Mouse (Mus musculus) gastrocnemius, postnatal 10 days (tissue): ENCODE data around the gene Ugt1a9. TPM values are rescaled to one million over a fixed set of nuclear protein-coding genes. Genes with fewer than 3 reads are reported as not detected.

Experiments
- DNase-seq: peaks from one replicate; pipeline ENCODE4 v3.0.0; 2021; ENCODE audit warnings: mixed read lengths
- total RNA-seq, 2 experiments: library from RNA; stranded (reverse); gene quantifications; 2 replicates each; pipeline ENCODE4 v1.2.3; 2021

The Ugt1a9 gene
- total RNA-seq, 2 experiments from 2014 or later: not detected

DNA sequence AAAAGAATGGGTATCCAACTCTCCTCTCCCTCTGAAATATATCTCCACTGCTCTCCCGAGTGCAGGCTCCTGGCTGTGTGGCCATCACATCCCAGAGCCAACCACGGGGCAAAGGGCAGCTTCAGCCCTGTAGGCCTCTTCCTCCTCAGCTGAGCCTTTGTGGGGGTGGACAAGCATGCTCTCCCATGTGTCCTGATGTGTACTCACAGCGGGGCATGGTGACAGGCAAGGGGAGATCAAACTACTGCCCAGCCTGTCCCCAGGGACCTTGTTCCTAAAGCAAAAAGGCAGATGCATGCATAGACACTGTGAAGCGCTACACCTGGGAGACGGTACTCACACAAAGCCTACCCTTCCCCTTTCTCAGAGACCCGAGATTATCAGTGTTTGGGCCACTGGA, 189.5 kb downstream of the Ugt1a9 start:
- DNase-seq: peak; percentile 68

DNA sequence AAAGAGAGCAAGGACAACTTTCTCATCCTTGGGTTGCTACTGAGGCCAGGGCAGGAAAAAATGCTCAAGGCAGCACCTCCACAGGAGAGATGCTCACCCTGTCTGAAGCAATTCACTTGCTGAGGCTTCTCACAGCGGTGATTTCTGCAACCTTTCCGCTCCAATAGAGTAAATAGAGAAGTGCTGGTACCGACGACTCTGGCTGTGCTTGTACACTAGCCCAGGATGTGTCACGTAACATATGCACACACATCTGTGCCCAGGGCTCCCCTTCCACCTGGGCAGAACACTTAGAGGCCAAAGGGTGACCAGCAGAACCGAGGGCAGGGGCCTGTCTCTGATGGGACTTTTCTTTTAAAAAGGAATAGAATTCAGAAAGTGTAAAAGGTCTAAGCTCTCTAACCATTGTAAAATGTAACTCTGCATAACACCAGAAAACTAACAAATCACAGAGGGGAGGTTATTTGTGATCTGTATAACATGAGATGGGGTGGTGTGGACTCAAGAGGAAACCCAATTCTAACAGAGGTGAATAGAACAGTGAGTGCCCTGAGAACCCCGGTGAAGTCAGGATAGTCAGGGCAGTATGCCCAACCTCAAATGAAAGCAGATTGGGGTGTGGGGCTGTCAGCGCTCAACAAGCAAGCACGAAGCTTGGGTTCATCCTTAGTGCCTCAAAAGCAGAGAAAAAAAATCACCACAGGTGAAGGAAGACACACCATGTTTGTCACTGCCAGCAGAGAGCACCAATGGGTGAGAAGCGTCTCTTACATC, 190.2 kb downstream of the Ugt1a9 start:
- DNase-seq: no peak

DNA sequence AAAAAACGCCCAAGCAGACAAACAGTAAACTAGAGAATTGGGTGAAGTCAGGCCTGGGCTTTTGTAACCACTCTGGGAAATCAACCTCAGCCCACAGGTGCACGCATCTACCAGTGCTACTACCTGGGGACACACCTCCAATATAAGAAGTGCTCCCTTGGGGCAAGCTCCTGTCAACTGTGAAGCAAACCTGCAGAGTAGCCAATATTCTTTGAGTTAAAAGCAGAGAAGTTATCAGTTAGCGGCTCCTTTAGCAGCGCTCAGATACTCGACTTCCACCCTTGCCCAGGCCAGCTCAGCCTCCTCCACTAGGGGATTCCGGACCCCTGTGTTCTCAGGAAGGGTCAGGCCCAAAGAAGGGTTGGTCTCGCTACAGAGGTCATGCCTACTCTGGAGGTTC, 191.1 kb downstream of the Ugt1a9 start:
- no peak for DNase-seq

DNA sequence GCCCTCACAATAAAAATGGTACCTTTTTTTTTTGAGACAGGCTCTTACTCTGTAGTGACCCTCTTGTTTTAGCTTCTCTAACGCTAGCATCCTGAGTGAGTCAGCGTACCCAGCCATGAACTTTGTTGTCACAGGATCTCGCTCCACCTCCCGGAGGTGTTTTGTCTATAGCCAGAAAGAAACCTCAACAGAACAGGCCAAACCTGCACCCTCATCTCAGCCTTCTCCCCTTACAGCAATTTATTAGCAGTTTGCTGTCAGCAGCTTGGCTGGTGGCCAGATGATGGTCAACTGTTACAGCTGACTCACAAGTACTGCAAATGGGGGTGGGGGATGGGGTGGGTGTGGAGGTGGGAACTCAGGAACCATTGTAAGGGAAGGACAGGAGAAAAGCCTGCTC, 191.7 kb downstream of the Ugt1a9 start:
- DNase-seq: peak; percentile 72

DNA sequence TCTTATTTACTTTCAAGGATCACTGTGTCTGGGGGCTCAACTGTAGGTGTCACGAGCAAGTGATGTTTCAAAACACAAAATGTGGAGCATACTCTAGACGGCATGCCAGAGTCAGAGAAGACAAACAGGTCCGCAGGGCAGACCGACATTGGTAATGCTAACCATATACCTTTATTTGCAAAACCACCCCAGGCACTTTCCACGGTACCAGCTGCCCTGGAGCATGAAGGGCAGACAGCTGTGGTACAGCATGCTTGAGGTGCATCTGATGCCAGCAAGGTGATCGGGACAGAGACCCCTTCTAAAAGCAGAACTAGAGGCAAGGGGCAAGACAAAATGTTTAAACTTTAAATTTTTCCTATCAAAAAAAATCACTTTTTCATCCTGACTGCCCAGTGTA, 192.4 kb downstream of the Ugt1a9 start:
- DNase-seq: no peak

DNA sequence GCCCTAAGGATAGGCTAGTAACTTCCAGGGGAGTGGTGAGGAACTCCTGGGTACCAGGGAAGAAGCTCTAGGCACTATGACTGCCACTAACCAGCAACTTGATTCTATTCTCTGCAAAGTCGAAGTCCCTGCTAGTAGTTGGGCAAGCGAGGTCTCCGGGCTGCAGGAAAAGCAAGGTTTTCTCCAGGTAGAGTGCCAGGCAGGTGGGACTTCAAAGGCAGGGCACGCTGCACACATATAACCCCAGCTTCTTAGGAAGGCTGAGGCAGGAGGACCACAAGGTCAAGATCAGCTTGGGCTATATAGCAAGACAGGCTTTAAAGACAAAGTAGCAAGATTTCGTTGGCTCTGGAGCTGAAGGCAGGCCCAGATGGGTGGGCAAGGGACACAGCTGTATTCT, 193.2 kb downstream of the Ugt1a9 start:
- DNase-seq: no peak

DNA sequence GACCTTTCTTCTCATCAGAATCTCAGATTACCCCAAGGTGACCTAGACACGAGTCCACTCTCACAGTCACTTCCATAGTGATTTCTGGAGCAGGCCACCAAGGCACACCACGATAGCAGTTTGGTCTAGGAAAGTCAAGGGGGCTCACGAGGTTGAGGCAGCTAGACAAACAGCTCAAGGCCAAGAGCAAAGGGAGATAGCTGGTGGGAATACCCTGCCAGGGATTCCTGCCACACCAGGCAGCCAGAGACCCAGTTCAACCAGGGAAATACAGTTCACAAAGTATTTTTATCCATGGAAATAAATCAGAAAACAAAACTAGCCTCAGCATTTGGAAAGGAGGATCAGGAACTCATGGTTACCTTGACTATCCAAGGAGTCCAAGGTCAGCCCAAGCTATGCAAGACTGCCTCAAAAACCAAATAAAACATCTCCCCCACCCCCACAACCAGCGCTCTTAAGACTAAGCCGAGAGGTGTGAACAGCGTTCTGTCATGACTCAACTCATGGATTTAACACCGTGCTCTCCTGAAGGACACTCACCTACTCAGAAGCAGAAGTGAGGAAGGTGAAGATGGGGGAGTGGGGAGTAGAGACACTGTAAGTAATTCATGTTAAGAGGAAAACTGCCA, 193.8 kb downstream of the Ugt1a9 start:
- no peak for DNase-seq

DNA sequence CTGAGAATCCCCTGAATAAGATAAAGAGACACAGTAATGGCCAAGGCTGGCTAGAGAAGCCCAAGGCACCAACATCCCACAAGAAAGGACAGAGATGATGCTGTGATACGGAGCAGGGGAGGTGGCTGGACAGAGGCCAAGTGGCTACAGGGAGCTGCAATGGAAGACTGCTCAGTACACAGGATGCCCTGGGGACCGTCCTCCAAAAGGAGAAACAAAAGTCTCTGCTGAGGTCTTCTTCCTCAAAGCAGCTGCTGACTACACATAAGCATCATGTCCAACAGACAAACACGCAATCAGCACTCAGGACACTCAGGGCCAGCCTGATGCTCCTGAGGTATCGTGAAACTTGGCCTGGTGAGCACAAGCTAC, 194.3 kb downstream of the Ugt1a9 start:
- peak; percentile 69 for DNase-seq

DNA sequence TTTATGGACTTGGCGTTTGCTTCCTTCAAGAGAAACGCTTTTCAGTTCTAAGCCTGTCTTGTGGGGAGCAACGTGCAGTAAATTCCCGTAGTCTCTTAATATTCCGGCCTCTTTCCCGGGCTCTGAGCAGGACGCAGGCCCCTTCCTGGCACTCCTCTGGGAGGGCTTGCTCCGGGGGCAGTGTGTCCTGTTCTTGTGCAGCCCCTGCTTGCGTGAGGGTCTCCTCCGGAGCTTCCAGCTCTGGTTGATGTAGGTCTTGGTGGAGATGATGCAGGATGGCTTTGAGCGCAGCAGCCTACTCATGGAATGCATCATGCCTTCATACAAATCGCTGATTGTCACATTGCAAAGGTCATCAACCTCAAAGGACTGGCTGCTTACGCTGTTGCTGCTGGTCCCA, 195.5 kb downstream of the Ugt1a9 start:
- DNase-seq: peak; percentile 15

DNA sequence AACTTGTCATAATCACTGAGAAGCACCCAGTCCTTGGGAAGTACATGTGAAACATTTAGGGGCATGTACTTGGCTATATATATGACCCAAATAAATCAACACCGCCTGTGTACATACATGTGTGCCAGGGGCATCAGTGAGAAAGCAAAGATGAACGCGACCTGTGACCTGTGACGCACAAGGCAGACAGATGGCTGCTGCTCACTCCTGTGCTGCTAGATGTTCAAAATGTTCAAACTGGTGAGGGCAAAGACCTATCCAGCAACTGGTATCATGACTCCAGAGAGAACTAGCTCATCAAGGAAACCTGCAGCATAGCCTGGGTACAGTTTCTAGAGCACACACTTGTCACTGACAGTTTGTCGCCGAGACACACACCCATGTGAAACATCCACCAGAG, 196.9 kb downstream of the Ugt1a9 start:
- no peak for DNase-seq

DNA sequence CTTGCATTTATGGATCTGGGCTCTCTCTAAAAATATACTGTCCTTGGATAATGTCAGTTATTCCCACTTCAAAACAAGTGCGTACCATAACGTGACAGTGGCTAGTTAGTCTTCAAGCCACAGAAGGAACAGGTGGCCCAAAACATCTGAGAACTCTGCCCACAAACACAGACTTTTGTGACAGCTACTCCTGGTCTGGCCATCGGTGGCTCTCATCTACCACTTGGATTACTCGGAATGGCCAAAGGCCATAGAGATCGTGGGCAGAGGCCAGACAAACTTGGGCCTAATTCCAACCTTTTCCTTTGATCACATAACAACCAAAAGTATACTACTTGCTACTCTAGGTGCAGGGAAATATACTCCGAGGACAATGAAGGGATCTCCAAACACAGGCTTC, 197.5 kb downstream of the Ugt1a9 start:
- peak; percentile 15 for DNase-seq

Other genes with a start within 250 kb of the Ugt1a9 start
- 10 to 100 TPM; 37.5 to 44.6 TPM for gene Dgkd, start 217.5 kb upstream of the Ugt1a9 start, total RNA-seq
- gene Usp40, start 62.2 kb upstream of the Ugt1a9 start, total RNA-seq: 10 to 100 TPM; 13.0 to 20.0 TPM
- gene Ugt1a10, start 15.4 kb upstream of the Ugt1a9 start, total RNA-seq: not detected
- not detected for gene Ugt1a8, start 17.0 kb downstream of the Ugt1a9 start, total RNA-seq
- gene Ugt1a7c, start 24.3 kb downstream of the Ugt1a9 start, total RNA-seq: 1 to 10 TPM; 1.1 to 1.6 TPM
- under 1 TPM; 0.81 to 0.87 TPM for gene Ugt1a6b, start 32.5 kb downstream of the Ugt1a9 start, total RNA-seq
- gene Ugt1a6a, start 64.0 kb downstream of the Ugt1a9 start, total RNA-seq: 1 to 10 TPM in 1 of 2 experiments, under 1 TPM in 1; 0.90 to 1.4 TPM
- under 1 TPM in 1 of 2 experiments, not detected in 1; 0.18 TPM for gene Ugt1a5, start 95.2 kb downstream of the Ugt1a9 start, total RNA-seq
- gene Ugt1a2, start 129.8 kb downstream of the Ugt1a9 start, total RNA-seq: under 1 TPM in 1 of 2 experiments, not detected in 1; 0.18 TPM
- 1 to 10 TPM in 1 of 2 experiments, under 1 TPM in 1; 0.75 to 1.1 TPM for gene Dnajb3, start 135.0 kb downstream of the Ugt1a9 start, total RNA-seq
- not detected for gene Ugt1a1, start 141.2 kb downstream of the Ugt1a9 start, total RNA-seq
- gene Mroh2a, start 156.2 kb downstream of the Ugt1a9 start, total RNA-seq: under 1 TPM in 1 of 2 experiments, not detected in 1; 0.34 TPM
- 10 to 100 TPM; 29.0 to 47.9 TPM for gene Hjurp, start 206.8 kb downstream of the Ugt1a9 start, total RNA-seq
- gene Trpm8, start 206.9 kb downstream of the Ugt1a9 start, total RNA-seq: not detected